Mouse (Mus musculus): ENCODE measurements around the gene Sspo.

The Sspo gene

DNA sequence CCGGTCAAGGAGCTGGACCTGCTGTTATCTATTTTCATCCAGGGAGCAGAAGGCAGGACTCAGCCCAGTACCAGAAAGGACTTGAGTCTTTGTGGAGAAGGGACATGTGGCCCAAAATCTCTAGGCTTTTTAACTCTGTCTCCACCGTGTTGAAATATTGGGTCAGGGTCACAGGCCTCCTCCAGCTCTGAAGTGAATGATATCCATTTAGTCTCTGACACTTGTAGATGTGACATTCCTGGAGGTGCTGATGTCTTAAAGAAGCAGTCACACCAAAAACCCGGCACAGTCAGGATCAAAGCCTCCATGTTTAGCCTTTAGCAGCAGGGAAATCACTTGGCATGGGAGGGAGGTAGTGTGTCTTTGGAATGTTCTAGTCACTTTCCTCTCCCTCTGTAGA, 92.7 kb downstream of the Sspo start:
- no peak for DNase-seq (ENCODE audit: low spot score)

DNA sequence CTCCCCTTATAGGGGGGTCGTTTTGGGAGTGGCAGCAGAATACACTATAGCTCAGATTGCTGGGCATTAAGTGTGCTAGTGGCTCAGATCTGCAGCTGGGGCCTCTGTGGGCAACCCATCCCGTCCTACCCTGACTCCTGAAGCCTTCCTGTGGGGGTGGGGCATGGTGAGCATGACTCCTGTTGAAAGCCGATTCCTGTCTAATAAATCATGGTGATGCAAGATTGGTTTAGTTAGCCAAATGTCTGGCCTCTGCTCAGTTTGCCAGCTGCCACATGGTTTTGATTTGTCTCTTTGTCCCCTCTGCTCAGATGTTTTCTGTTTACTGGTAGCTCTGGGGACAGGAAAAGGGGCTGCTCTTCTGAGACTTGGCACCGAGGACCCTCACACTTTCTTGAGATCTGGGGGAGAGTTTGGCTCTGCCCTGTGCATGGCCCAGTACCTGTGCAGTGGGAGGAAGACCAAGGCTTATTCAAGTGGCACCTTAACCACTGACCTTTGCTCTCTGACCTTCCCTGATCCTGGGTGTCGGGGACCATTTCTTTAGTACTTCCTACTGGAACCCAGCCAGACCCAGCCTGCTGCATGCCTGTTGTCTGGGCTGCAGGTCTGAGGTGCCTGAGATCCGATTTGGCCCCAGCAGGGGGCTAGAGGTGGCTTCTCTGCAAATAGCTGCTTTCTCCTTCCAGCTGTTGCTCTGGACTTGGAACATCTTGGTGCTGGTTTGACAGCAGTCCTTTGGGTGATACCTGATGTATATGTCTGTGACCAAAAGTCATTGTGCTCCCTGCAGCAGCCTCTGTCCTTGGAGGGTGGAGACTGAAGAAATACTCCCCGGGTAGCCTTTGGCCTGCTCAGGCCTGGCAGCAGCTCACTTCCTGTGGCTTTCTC, 93.8 kb downstream of the Sspo start:
- no peak for DNase-seq (ENCODE audit: low spot score)

DNA sequence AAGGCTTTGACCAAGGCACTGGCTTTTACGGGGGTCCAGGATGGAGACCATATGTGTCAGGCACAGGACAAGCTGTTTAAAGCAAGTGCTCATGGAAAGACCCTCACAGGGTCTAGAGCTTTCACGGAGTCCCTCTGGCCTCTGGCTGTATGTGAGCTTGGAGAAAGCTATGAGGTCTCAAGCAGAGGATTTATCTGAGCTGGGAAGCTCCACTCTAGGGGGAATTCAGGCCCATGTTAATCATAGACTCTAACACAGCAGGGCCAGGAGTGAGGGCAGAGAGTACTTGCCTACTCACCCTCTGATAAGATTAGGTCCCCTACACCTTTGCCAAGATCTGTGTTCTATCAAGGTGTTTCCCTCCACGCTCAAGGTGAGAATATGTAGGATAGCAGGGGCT, 94.6 kb downstream of the Sspo start:
- DNase-seq (ENCODE audit: low spot score): no peak

DNA sequence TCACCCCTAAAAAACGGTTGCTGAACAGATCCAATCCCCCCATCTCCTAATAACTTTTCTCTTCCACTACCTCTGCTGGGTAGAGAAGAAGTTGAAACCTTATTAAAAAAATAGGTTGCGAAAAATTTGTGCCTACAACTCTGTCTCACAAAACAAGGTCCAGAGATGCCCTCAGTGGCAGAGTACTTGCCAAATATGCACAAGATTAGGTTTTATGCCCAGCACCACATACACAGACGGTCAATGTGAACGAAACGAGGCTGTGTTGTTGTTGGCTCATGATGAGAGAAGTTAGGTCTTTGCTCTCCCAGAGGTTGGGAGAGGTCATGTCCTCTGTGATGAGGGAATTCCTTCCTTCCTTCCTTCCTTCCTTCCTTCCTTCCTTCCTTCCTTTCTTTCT, 97.2 kb downstream of the Sspo start:
- no peak for DNase-seq (ENCODE audit: low spot score)

DNA sequence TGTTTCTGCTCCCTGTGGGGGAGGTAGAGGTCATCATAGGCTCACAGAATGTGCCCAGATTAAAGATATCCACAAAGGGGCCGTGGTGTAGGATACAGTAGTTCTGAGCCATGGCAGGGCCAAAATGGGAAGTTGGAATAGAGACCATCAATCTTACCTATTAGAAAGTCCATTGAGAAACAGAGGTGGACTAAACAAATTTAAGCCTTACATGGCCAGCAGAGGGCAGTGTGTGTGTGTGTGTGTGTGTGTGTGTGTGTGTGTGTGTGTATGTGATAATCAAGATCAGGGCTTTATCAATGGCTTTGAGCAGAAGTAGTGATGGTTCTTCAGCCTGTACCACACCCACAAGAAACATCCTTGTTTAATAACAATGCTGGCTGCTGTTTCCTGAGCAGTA, 98.2 kb downstream of the Sspo start:
- DNase-seq (ENCODE audit: low spot score): no peak

DNA sequence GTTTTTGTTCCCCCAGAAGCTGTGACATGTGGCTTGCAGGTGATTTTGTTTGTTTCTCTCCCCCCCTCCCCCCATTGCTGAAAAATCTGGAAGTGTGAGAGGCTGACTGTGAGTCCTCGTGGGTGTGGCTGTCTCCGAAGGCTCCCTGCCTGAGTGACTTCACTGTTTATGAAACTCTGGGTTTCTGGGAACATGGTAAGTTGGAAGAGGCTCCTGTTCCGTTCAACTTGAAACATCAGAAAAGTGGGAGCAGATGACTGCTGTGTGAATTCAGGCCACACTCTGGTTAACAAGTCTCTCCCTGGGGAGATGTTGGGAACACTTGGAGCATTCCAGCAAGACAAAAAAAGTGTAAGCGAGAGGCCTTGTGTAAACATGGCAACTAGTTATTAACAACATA, 98.8 kb downstream of the Sspo start:
- DNase-seq (ENCODE audit: low spot score): no peak

DNA sequence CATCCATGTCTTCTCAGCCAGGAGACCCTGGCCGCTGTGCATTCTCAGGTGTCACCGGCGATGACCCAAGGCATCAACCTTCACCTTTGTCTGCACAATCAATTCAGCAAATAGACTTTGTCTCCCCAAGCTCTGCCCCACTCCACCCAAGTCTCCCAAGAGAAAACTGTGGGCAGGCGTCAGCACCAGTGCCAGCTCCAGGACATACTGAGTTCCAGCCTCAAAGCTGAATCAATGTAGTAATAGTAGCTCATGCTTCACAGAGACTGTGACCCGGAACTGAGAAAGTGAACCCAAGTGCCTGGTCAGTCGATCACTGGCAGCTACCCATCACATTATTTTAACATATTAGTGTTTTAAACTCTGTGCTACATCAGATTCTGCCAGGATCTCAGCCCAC, 100.3 kb downstream of the Sspo start:
- DNase-seq (ENCODE audit: low spot score): no peak
